Mouse (Mus musculus) midbrain, embryonic 14.5 days (tissue): Measurements from ENCODE around the gene Ahcy. TPM values are rescaled to one million over a fixed set of nuclear protein-coding genes. Genes with fewer than 3 reads are reported as not detected.
"Not testable (repeated sequence)": the region's sequence is repeated elsewhere in the genome, so short reads cannot be mapped to it uniquely, and the experiment has no call there.

Experiments
- ATAC-seq: fragments of 200-750 bp; cut with Nextera tagmentation; 2 replicates; pipeline ENCODE4 v1.8.0; 2017; ENCODE audit warnings: moderate number of reproducible peaks, moderate library complexity; ENCODE audit not compliant: low FRiP score, low TSS enrichment
- DNase-seq: peaks from one replicate; pipeline ENCODE4 v3.0.0-alpha.2; 2015
- H3K27ac ChIP-seq: fragments of 300-500 bp; sonication (generic); replicated peaks from 2 replicates; pipeline ENCODE4 v1.5.1; 2014; ENCODE audit warnings: mild to moderate bottlenecking, low read depth, low read length, moderate library complexity
- H3K27me3 ChIP-seq: fragments of 300-500 bp; sonication (generic); 2 replicates; pipeline ENCODE4 v1.6.1; 2014; ENCODE audit warnings: low read length, control low read depth, mixed read lengths; ENCODE audit not compliant: control insufficient read depth, insufficient read depth
- H3K36me3 ChIP-seq: fragments of 300-500 bp; sonication (generic); 2 replicates; pipeline ENCODE4 v1.6.1; 2014; ENCODE audit warnings: low read length, control low read depth; ENCODE audit not compliant: control insufficient read depth, insufficient read depth
- H3K4me1 ChIP-seq: fragments of 300-500 bp; sonication (generic); 2 replicates; pipeline ENCODE4 v1.6.1; 2014; ENCODE audit warnings: mild to moderate bottlenecking, antibody characterized with exemption, low read length, control low read depth; ENCODE audit not compliant: control insufficient read depth, insufficient read depth
- H3K4me2 ChIP-seq: fragments of 300-500 bp; sonication (generic); 2 replicates; pipeline ENCODE4 v1.6.1; 2014; ENCODE audit warnings: mild to moderate bottlenecking, low read length, moderate library complexity
- H3K4me3 ChIP-seq: fragments of 300-500 bp; sonication (generic); replicated peaks from 2 replicates; pipeline ENCODE4 v1.5.1; 2014; ENCODE audit warnings: low read depth, low read length
- H3K9ac ChIP-seq: fragments of 300-500 bp; sonication (generic); replicated peaks from 2 replicates; pipeline ENCODE4 v1.6.1; 2014; ENCODE audit warnings: mild to moderate bottlenecking, low read length, moderate library complexity
- H3K9me3 ChIP-seq: fragments of 300-500 bp; sonication (generic); 2 replicates; pipeline ENCODE4 v1.6.1; 2016; ENCODE audit warnings: low read length, control low read depth, mixed read lengths; ENCODE audit not compliant: control insufficient read depth
- WGBS: fragments of 180-500 bp; shearing (Covaris S2); extraction: QIAGEN DNeasy Blood & Tissue Kit; methylation state at CpG from one replicate; pipeline ENCODE4 v1.1.7; 2014; 5-methylcytosine and 5-hydroxymethylcytosine counted together
- polyA plus RNA-seq: library from polyadenylated mRNA; unstranded; fragments of >200 nt; fragmentation: Nextera tagmentation; extraction: Ambion mirVana; gene quantifications from 2 replicates; pipeline ENCODE4 v1.2.1, GENCODE M21; 2014

Gene Ahcy
- polyA plus RNA-seq, 1 experiment from 2014 or later = 41.8 TPM

GRCm38 (mm10) chr2:155019673-155020072, 54.6 kb downstream of the Ahcy start:
- Histone ChIP-seq H3K27me3 (no peaks in the 10 kb centered on the region), H3K4me1 (0 out of 2 replicates have a peak, but pooled peaks cover 7% of the 10 kb centered on the region), H3K4me2 (peak overlapping the region; percentile 92), H3K9ac (peak overlapping the region; percentile 59), H3K4me3 (peak overlapping the region; percentile 44), H3K9me3 (no peaks in the 10 kb centered on the region), H3K36me3 (no peaks in the 10 kb centered on the region), H3K27ac (peak overlapping the region; percentile 78)
- DNase-seq (peak; percentile 97), ATAC-seq (peak; percentile 76; the same call in 1 of the 2 replicates)
- under 1% methylated on average over 22 of the region's 22 CpGs for WGBS

GRCm38 (mm10) chr2:155018762-155019641, 55.3 kb downstream of the Ahcy start:
- peak; percentile 88 for DNase-seq
- under 1% methylated on average over 38 of the region's 38 CpGs for WGBS
- Histone ChIP-seq H3K4me1 (0 out of 2 replicates have a peak, but pooled peaks cover 7% of the 10 kb centered on the region), H3K9me3 (no peaks in the 10 kb centered on the region), H3K9ac (peak overlapping the region; percentile 59), H3K36me3 (no peaks in the 10 kb centered on the region), H3K4me2 (peak overlapping the region; percentile 92), H3K27ac (peak overlapping the region; percentile 78), H3K4me3 (peak overlapping the region; percentile 44), H3K27me3 (no peaks in the 10 kb centered on the region)
- peak; percentile 85 for ATAC-seq

- not testable (repeated sequence) for H3K36me3 ChIP-seq, ATAC-seq, H3K4me1 ChIP-seq, H3K27me3 ChIP-seq, H3K9me3 ChIP-seq
- H3K27ac ChIP-seq = peak within 1 kb of the TSS; percentile 78
- WGBS = 1% methylated on average over 24 of the region's 26 CpGs
- peak within 1 kb of the TSS; percentile 92 for H3K4me2 ChIP-seq
- DNase-seq = peak; percentile 7
- H3K9ac ChIP-seq = peak within 1 kb of the TSS; percentile 59; the same call in 1 of the 2 replicates
- H3K4me3 ChIP-seq = peak within 1 kb of the TSS; percentile 44
These were observed 56.0 kb downstream of the Ahcy start, which contains the start of gene Gm14226 for GRCm38 (mm10) chr2:155018251-155018755. Gm14226 (plus strand) TSS chr2:155018266.

GRCm38 (mm10) chr2:155016751-155017150, 57.5 kb downstream of the Ahcy start:
- not testable (repeated sequence) for H3K4me2 ChIP-seq, H3K9me3 ChIP-seq, H3K9ac ChIP-seq, DNase-seq, H3K27me3 ChIP-seq, H3K4me3 ChIP-seq, H3K27ac ChIP-seq, H3K4me1 ChIP-seq, ATAC-seq, H3K36me3 ChIP-seq
- WGBS = 25% methylated on average over 5 of the region's 9 CpGs

GRCm38 (mm10) chr2:155012991-155013390, 61.3 kb downstream of the Ahcy start:
- H3K27ac ChIP-seq = no peak overlapping the region
- no peak overlapping the region for H3K4me2 ChIP-seq
- no peaks in the 10 kb centered on the region for H3K4me1 ChIP-seq
- no peak overlapping the region for H3K9ac ChIP-seq
- DNase-seq = no peak
- no peaks in the 10 kb centered on the region for H3K36me3 ChIP-seq
- H3K27me3 ChIP-seq = no peaks in the 10 kb centered on the region
- no peaks in the 10 kb centered on the region for H3K9me3 ChIP-seq
- H3K4me3 ChIP-seq = no peak overlapping the region
- no peak for ATAC-seq
- 74% methylated on average over 6 of the region's 6 CpGs for WGBS

GRCm38 (mm10) chr2:155011086-155011656, 63.1 kb downstream of the Ahcy start:
- DNase-seq (no peak), ATAC-seq (no peak)
- Histone ChIP-seq H3K27me3 (no peaks in the 10 kb centered on the region), H3K27ac (no peak overlapping the region), H3K9me3 (no peaks in the 10 kb centered on the region), H3K4me2 (no peak overlapping the region), H3K4me3 (no peak overlapping the region), H3K9ac (no peak overlapping the region), H3K4me1 (no peaks in the 10 kb centered on the region), H3K36me3 (no peaks in the 10 kb centered on the region)
- WGBS = 61% methylated on average over 3 of the region's 3 CpGs

Other genes with a start within 250 kb of the Ahcy start
- gene Eif2s2, start 181.6 kb downstream of the Ahcy start, polyA plus RNA-seq = 78.8 and 80.1 TPM in 2 replicates
- 0.11 and 0.22 TPM in 2 replicates for gene Gm14226, start 56.2 kb downstream of the Ahcy start, polyA plus RNA-seq
- 31.2 and 42.9 TPM in 2 replicates for gene Itch, start 59.0 kb upstream of the Ahcy start, polyA plus RNA-seq
- 698 and 838 TPM in 2 replicates for gene Dynlrb1, start 162.0 kb upstream of the Ahcy start, polyA plus RNA-seq
- gene Map1lc3a, start 201.8 kb upstream of the Ahcy start, polyA plus RNA-seq = 435 and 604 TPM in 2 replicates